Mouse (Mus musculus): ENCODE data around the gene Tm9sf1. TPM values are rescaled to one million over a fixed set of nuclear protein-coding genes. Genes with fewer than 3 reads are reported as not detected.

Gene Tm9sf1
- total and polyA plus RNA-seq, 2 experiments from 2014 or later = 62.8 to 67.4 TPM

- H3K4me1 ChIP-seq (ENCODE audit: control insufficient read depth, insufficient read depth) = peaks cover 11% of the 10 kb centered on the region; the same call in 1 of the 2 replicates
- no peaks in the 10 kb centered on the region for H3K27me3 ChIP-seq (ENCODE audit: control insufficient read depth, insufficient read depth, low read length)
- H3K27ac ChIP-seq (ENCODE audit: low read depth) = no peak overlapping the region
- WGBS = 87% methylated on average over 2 of the region's 2 CpGs
- no peak overlapping the region for H3K4me2 ChIP-seq (ENCODE audit: low read depth, low read length)
- no peaks in the 10 kb centered on the region for H3K9me3 ChIP-seq (replicated peaks; ENCODE audit: control insufficient read depth, low read length)
- TF ChIP-seq CTCF (IDR thresholded peaks at IDR 0.05; ENCODE audit: low read depth) (no peak), EP300 (IDR thresholded peaks at IDR 0.05; ENCODE audit: low read depth) (no peak)
- ATAC-seq (ENCODE audit: insufficient read depth, low read depth) = no peak
- DNase-seq (ENCODE audit: low spot score) = no peak
- peaks cover 23% of the 10 kb centered on the region for H3K36me3 ChIP-seq (replicated peaks; ENCODE audit: control insufficient read depth, insufficient read depth, low read length)
- no peak overlapping the region for H3K4me3 ChIP-seq (ENCODE audit: low read depth, low read length)
- H3K9ac ChIP-seq (replicated peaks; ENCODE audit: low read depth, low read length) = no peak overlapping the region
Measured at GRCm38 (mm10) chr14:55586149-55586548, 57.5 kb downstream of the Tm9sf1 start.

Other genes with a start within 250 kb of the Tm9sf1 start
Only the 30 nearest of the 34 such genes appear.
- 36.5 and 48.8 TPM in 2 replicates for gene Dhrs4, start 165.0 kb downstream of the Tm9sf1 start, total RNA-seq (2014; rRNA removed; ENCODE audit: low replicate concordance)
- 82.5 and 83.3 TPM in 2 replicates for gene Dhrs4, start 165.0 kb downstream of the Tm9sf1 start, polyA plus RNA-seq (2015; fragmentation: Nextera tagmentation; extraction: Ambion mirVana)
- gene Carmil3, start 153.2 kb downstream of the Tm9sf1 start, total RNA-seq (2014; rRNA removed; ENCODE audit: low replicate concordance) = 3.4 and 6.1 TPM in 2 replicates
- 0.49 and 0.56 TPM in 2 replicates for gene Carmil3, start 153.2 kb downstream of the Tm9sf1 start, polyA plus RNA-seq (2015; fragmentation: Nextera tagmentation; extraction: Ambion mirVana)
- gene Cpne6, start 133.4 kb downstream of the Tm9sf1 start, total RNA-seq (2014; rRNA removed; ENCODE audit: low replicate concordance) = 0.08 TPM in 1 of 2 replicates, not detected in the other
- 0.08 and 0.26 TPM in 2 replicates for gene Cpne6, start 133.4 kb downstream of the Tm9sf1 start, polyA plus RNA-seq (2015; fragmentation: Nextera tagmentation; extraction: Ambion mirVana)
- not detected in 2 replicates for gene Nrl, start 118.8 kb downstream of the Tm9sf1 start, total RNA-seq (2014; rRNA removed; ENCODE audit: low replicate concordance)
- not detected in 2 replicates for gene Nrl, start 118.8 kb downstream of the Tm9sf1 start, polyA plus RNA-seq (2015; fragmentation: Nextera tagmentation; extraction: Ambion mirVana)
- gene Pck2, start 103.5 kb downstream of the Tm9sf1 start, total RNA-seq (2014; rRNA removed; ENCODE audit: low replicate concordance) = 48.3 and 85.2 TPM in 2 replicates
- gene Pck2, start 103.5 kb downstream of the Tm9sf1 start, polyA plus RNA-seq (2015; fragmentation: Nextera tagmentation; extraction: Ambion mirVana) = 22.6 and 24.2 TPM in 2 replicates
- gene Dcaf11, start 83.8 kb downstream of the Tm9sf1 start, total RNA-seq (2014; rRNA removed; ENCODE audit: low replicate concordance) = 74.4 and 84.9 TPM in 2 replicates
- 75.2 and 81.6 TPM in 2 replicates for gene Dcaf11, start 83.8 kb downstream of the Tm9sf1 start, polyA plus RNA-seq (2015; fragmentation: Nextera tagmentation; extraction: Ambion mirVana)
- 15.5 TPM in 1 of 2 replicates, not detected in the other for gene A730061H03Rik, start 83.4 kb downstream of the Tm9sf1 start, total RNA-seq (2014; rRNA removed; ENCODE audit: low replicate concordance)
- gene A730061H03Rik, start 83.4 kb downstream of the Tm9sf1 start, polyA plus RNA-seq (2015; fragmentation: Nextera tagmentation; extraction: Ambion mirVana) = 1.3 and 1.4 TPM in 2 replicates
- 212 and 277 TPM in 2 replicates for gene Fitm1, start 68.2 kb downstream of the Tm9sf1 start, total RNA-seq (2014; rRNA removed; ENCODE audit: low replicate concordance)
- 181 and 195 TPM in 2 replicates for gene Fitm1, start 68.2 kb downstream of the Tm9sf1 start, polyA plus RNA-seq (2015; fragmentation: Nextera tagmentation; extraction: Ambion mirVana)
- gene Psme1, start 65.7 kb downstream of the Tm9sf1 start, total RNA-seq (2014; rRNA removed; ENCODE audit: low replicate concordance) = 145 and 181 TPM in 2 replicates
- 250 and 254 TPM in 2 replicates for gene Psme1, start 65.7 kb downstream of the Tm9sf1 start, polyA plus RNA-seq (2015; fragmentation: Nextera tagmentation; extraction: Ambion mirVana)
- gene Emc9, start 58.5 kb downstream of the Tm9sf1 start, total RNA-seq (2014; rRNA removed; ENCODE audit: low replicate concordance) = 36.1 and 37.6 TPM in 2 replicates
- 52.9 and 54.1 TPM in 2 replicates for gene Emc9, start 58.5 kb downstream of the Tm9sf1 start, polyA plus RNA-seq (2015; fragmentation: Nextera tagmentation; extraction: Ambion mirVana)
- gene Psme2, start 52.7 kb downstream of the Tm9sf1 start, total RNA-seq (2014; rRNA removed; ENCODE audit: low replicate concordance) = 35.3 and 352 TPM in 2 replicates
- gene Psme2, start 52.7 kb downstream of the Tm9sf1 start, polyA plus RNA-seq (2015; fragmentation: Nextera tagmentation; extraction: Ambion mirVana) = 220 and 234 TPM in 2 replicates
- 15.0 and 20.1 TPM in 2 replicates for gene Rnf31, start 52.1 kb downstream of the Tm9sf1 start, total RNA-seq (2014; rRNA removed; ENCODE audit: low replicate concordance)
- gene Rnf31, start 52.1 kb downstream of the Tm9sf1 start, polyA plus RNA-seq (2015; fragmentation: Nextera tagmentation; extraction: Ambion mirVana) = 10.3 and 13.6 TPM in 2 replicates
- gene Irf9, start 40.2 kb downstream of the Tm9sf1 start, total RNA-seq (2014; rRNA removed; ENCODE audit: low replicate concordance) = 31.5 and 44.7 TPM in 2 replicates
- gene Irf9, start 40.2 kb downstream of the Tm9sf1 start, polyA plus RNA-seq (2015; fragmentation: Nextera tagmentation; extraction: Ambion mirVana) = 11.6 and 14.2 TPM in 2 replicates
- gene Rec8, start 25.8 kb downstream of the Tm9sf1 start, total RNA-seq (2014; rRNA removed; ENCODE audit: low replicate concordance) = 1.5 and 9.1 TPM in 2 replicates
- 1.9 and 2.1 TPM in 2 replicates for gene Rec8, start 25.8 kb downstream of the Tm9sf1 start, polyA plus RNA-seq (2015; fragmentation: Nextera tagmentation; extraction: Ambion mirVana)
- 34.9 and 49.8 TPM in 2 replicates for gene Ipo4, start 7.8 kb downstream of the Tm9sf1 start, total RNA-seq (2014; rRNA removed; ENCODE audit: low replicate concordance)
- gene Ipo4, start 7.8 kb downstream of the Tm9sf1 start, polyA plus RNA-seq (2015; fragmentation: Nextera tagmentation; extraction: Ambion mirVana) = 32.0 and 37.6 TPM in 2 replicates
- gene Gm49378, start 5.9 kb downstream of the Tm9sf1 start, total RNA-seq (2014; rRNA removed; ENCODE audit: low replicate concordance) = 0.15 and 6.9 TPM in 2 replicates
- gene Gm49378, start 5.9 kb downstream of the Tm9sf1 start, polyA plus RNA-seq (2015; fragmentation: Nextera tagmentation; extraction: Ambion mirVana) = 1.1 and 1.2 TPM in 2 replicates
- gene Tssk4, start 6.4 kb upstream of the Tm9sf1 start, total RNA-seq (2014; rRNA removed; ENCODE audit: low replicate concordance) = 0.12 TPM in 1 of 2 replicates, not detected in the other
- gene Tssk4, start 6.4 kb upstream of the Tm9sf1 start, polyA plus RNA-seq (2015; fragmentation: Nextera tagmentation; extraction: Ambion mirVana) = 0.25 and 0.31 TPM in 2 replicates
- gene Mdp1, start 16.7 kb upstream of the Tm9sf1 start, total RNA-seq (2014; rRNA removed; ENCODE audit: low replicate concordance) = 62.4 and 66.0 TPM in 2 replicates
- gene Mdp1, start 16.7 kb upstream of the Tm9sf1 start, polyA plus RNA-seq (2015; fragmentation: Nextera tagmentation; extraction: Ambion mirVana) = 98.6 and 104 TPM in 2 replicates
- gene Gmpr2, start 28.1 kb upstream of the Tm9sf1 start, total RNA-seq (2014; rRNA removed; ENCODE audit: low replicate concordance) = 27.4 and 31.8 TPM in 2 replicates
- 27.7 and 29.2 TPM in 2 replicates for gene Gmpr2, start 28.1 kb upstream of the Tm9sf1 start, polyA plus RNA-seq (2015; fragmentation: Nextera tagmentation; extraction: Ambion mirVana)
- 137 and 141 TPM in 2 replicates for gene Nedd8, start 28.3 kb upstream of the Tm9sf1 start, total RNA-seq (2014; rRNA removed; ENCODE audit: low replicate concordance)
- gene Nedd8, start 28.3 kb upstream of the Tm9sf1 start, polyA plus RNA-seq (2015; fragmentation: Nextera tagmentation; extraction: Ambion mirVana) = 460 and 483 TPM in 2 replicates
- 11.9 and 20.2 TPM in 2 replicates for gene Tinf2, start 38.0 kb upstream of the Tm9sf1 start, total RNA-seq (2014; rRNA removed; ENCODE audit: low replicate concordance)
- gene Tinf2, start 38.0 kb upstream of the Tm9sf1 start, polyA plus RNA-seq (2015; fragmentation: Nextera tagmentation; extraction: Ambion mirVana) = 15.9 and 17.1 TPM in 2 replicates
- 0.85 and 1.3 TPM in 2 replicates for gene Tgm1, start 70.1 kb upstream of the Tm9sf1 start, total RNA-seq (2014; rRNA removed; ENCODE audit: low replicate concordance)
- gene Tgm1, start 70.1 kb upstream of the Tm9sf1 start, polyA plus RNA-seq (2015; fragmentation: Nextera tagmentation; extraction: Ambion mirVana) = 0.11 and 0.27 TPM in 2 replicates
- gene Rabggta, start 78.5 kb upstream of the Tm9sf1 start, total RNA-seq (2014; rRNA removed; ENCODE audit: low replicate concordance) = 35.6 and 36.8 TPM in 2 replicates
- 20.8 and 21.8 TPM in 2 replicates for gene Rabggta, start 78.5 kb upstream of the Tm9sf1 start, polyA plus RNA-seq (2015; fragmentation: Nextera tagmentation; extraction: Ambion mirVana)
- 51.9 and 58.1 TPM in 2 replicates for gene Dhrs1, start 101.9 kb upstream of the Tm9sf1 start, total RNA-seq (2014; rRNA removed; ENCODE audit: low replicate concordance)
- gene Dhrs1, start 101.9 kb upstream of the Tm9sf1 start, polyA plus RNA-seq (2015; fragmentation: Nextera tagmentation; extraction: Ambion mirVana) = 62.9 and 65.0 TPM in 2 replicates
- 20.2 and 26.3 TPM in 2 replicates for gene Nop9, start 101.9 kb upstream of the Tm9sf1 start, total RNA-seq (2014; rRNA removed; ENCODE audit: low replicate concordance)
- gene Nop9, start 101.9 kb upstream of the Tm9sf1 start, polyA plus RNA-seq (2015; fragmentation: Nextera tagmentation; extraction: Ambion mirVana) = 13.1 and 14.2 TPM in 2 replicates
- gene Cideb, start 114.7 kb upstream of the Tm9sf1 start, total RNA-seq (2014; rRNA removed; ENCODE audit: low replicate concordance) = 0.31 and 0.34 TPM in 2 replicates
- 2.8 and 3.6 TPM in 2 replicates for gene Cideb, start 114.7 kb upstream of the Tm9sf1 start, polyA plus RNA-seq (2015; fragmentation: Nextera tagmentation; extraction: Ambion mirVana)
- gene Ltb4r2, start 117.6 kb upstream of the Tm9sf1 start, total RNA-seq (2014; rRNA removed; ENCODE audit: low replicate concordance) = not detected in 2 replicates
- 0.10 and 0.22 TPM in 2 replicates for gene Ltb4r2, start 117.6 kb upstream of the Tm9sf1 start, polyA plus RNA-seq (2015; fragmentation: Nextera tagmentation; extraction: Ambion mirVana)
- 0.62 TPM in 1 of 2 replicates, not detected in the other for gene Ltb4r1, start 122.2 kb upstream of the Tm9sf1 start, total RNA-seq (2014; rRNA removed; ENCODE audit: low replicate concordance)
- gene Ltb4r1, start 122.2 kb upstream of the Tm9sf1 start, polyA plus RNA-seq (2015; fragmentation: Nextera tagmentation; extraction: Ambion mirVana) = 0.38 and 0.40 TPM in 2 replicates
- gene Adcy4, start 140.3 kb upstream of the Tm9sf1 start, total RNA-seq (2014; rRNA removed; ENCODE audit: low replicate concordance) = 16.2 and 17.4 TPM in 2 replicates
- 10.6 TPM in 2 replicates for gene Adcy4, start 140.3 kb upstream of the Tm9sf1 start, polyA plus RNA-seq (2015; fragmentation: Nextera tagmentation; extraction: Ambion mirVana)
- 8.5 and 16.3 TPM in 2 replicates for gene Ripk3, start 145.1 kb upstream of the Tm9sf1 start, total RNA-seq (2014; rRNA removed; ENCODE audit: low replicate concordance)
- 9.3 and 9.4 TPM in 2 replicates for gene Ripk3, start 145.1 kb upstream of the Tm9sf1 start, polyA plus RNA-seq (2015; fragmentation: Nextera tagmentation; extraction: Ambion mirVana)

Measured in heart, postnatal 0 days (tissue).